Mouse (Mus musculus) lung, adult 18-20 months (tissue): ENCODE measurements around the gene Chuk.

ENCODE experiments used
- DNase-seq, 2 experiments: peaks; one replicate each; pipeline ENCODE4 v3.0.0; 2022; ENCODE audit warnings: mixed read lengths in 2 of 2

The Chuk gene

DNA sequence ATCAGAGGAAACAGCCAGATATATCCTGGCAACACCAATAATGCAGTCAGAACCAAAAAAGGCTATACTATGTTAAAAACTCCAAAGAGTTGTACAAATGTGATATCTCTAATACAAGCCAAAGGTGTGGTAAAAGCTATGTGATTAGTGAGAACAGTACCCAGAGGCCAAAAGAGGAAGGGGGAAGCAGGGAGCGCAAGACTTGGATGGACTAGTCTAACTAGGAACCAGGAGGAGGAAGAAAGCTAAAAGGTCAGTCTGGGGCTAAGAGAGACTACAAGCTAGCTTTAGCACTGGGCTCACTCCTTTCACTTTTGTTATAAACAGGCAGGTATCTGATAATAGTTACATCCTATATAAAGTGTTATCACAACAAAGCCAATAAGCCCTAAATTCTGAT, 2.9 kb downstream of the Chuk start:
- no peak for DNase-seq

DNA sequence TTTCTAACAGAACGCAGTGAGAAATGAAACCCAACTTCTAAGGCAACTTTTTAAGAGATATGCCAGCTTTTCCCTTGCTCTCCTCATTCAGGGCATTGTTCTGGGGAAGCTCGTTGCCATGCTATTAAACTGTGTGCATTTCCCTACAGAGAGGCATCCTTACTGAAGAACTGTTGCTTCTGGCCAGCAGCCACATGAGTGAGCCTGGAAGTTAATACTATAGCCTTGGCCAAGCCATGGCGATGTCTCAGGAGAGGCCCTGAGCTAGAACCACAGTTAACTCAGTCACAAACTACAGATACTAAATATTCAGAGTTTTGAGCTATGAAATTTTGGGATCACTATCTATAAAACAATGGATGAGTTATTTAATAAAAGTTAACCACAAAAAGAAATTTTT, 4.3 kb downstream of the Chuk start:
- DNase-seq = no peak

DNA sequence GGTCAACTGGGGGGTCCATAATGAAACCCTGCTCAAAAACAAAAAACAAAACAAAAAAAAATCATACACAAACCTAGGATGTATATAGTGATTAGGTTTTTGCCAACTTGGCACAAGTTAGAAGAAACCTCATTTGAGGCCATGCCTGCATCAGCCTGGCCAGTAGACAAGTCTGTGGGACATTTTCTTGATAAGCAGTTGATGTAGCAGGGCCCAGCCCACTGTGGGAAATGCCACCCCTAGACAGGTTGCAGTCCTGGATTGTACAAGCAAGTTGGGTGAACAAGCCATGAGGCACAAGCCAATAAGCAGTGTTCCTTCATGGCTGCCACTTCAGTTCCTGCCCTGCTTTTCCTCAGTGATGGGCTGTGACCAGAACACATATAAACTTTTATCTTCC, 6.4 kb downstream of the Chuk start:
- no peak for DNase-seq

DNA sequence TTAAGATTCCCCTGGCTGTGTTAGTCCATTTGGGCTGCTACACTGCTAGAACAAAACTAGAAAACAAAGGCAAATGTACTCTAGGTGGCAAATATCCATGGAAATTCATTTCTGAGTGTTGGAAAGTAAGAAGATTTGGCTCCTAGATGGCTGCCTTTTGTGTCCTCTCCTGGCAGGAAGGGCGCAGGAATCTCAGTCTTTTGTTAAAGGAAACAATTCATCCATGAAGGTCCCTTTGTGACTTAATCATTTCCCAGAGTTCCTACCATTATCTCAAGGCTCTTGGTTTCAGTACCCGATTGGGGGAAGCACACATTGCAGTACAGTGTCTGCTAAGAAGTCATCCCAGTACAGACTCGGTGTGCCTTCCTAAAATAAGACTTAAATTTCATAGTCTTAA, 21.0 kb downstream of the Chuk start:
- DNase-seq = no peak

DNA sequence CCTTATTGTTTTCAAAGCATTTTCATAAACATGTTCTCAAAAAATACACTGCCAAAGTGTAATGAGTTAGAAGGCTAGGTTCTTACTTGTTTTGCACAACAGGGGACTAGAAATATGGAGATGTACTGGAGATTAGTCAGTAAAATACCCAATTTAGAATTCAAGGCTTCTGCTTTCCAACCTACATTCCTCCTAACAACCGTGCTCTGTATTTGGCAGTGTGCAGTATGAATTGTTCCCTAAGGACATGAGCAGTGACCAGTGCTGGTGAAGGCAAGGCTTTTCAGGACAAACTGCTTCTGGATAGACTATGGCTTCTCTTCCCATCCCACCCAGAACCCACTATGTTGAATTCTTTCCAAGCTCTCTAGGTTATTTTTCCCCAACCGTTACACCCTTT, 26.4 kb downstream of the Chuk start:
- DNase-seq = no peak

DNA sequence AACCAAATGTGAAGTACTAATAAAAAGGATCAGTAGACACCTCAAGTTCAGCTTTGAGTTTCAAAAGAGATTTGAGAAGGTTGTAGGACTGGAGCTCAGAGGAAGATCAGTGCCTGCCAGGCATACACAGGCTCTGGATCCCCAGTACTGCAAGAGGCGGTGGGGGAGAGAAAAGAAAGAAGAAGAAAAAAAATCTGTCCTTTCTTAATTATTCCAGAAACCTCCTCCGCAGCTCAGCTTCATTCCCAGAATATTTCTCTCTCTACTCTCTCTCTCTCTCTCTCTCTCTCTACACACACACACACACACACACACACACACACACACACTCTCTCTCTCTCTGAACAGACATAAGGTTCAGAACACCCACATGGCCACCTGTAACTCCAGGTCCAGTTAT, 27.3 kb downstream of the Chuk start:
- no peak for DNase-seq

DNA sequence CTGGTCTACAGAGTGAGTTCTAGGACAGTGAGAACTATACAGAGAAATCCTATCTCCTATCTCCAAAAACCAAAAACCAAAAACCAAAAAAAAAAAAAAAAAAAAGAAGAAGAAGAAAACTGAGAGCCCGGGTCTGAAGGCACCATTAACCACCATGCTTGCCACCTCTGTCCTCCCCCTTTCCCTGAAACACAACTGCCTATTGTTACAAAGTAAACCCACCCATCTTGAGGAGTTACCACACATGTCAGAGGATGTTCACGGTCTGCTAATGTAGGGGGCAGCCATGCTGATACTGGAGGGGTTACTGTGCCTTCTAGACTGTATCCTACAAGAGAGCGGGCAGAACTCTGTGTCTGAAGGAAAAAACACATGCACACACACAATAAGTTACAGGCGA, 30.3 kb downstream of the Chuk start:
- no peak for DNase-seq

DNA sequence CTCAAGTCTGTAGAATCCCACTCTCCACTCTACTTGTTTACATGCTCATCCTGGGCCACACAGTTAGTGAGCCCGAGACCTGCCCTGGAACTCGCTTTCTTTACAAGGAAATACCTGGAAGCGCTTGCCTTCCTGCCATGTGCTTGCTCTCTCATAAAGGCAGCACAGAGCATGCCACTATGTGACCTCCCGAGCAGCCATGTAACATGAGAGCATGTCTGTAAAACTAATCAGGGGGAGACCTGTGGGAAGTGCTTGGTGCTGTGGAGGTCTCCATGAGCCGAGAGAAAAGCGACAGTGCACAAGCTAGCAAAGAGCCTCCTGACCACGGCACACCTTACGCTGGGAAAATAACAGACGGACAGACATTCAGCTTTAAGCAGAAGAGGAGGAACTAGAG, 30.8 kb downstream of the Chuk start:
- DNase-seq = no peak

DNA sequence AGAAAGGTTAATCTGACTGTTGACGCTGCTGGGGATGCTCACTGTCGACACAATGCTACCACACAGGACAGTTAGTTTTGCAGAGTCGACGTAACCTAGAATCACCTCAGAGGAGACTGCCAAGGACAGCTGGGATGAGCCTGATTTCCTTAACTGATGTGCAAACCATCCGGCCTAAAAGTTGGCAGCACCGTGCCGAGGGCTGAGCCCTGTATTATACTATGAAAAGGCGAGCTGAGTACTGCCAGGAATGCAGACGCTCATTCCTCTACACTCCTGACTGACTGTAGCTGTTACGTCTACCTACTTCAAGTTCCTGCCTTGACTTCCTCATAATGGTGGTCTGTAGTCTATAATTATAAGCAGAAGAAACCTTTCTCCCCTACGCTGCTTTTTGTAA, 32.3 kb downstream of the Chuk start:
- no peak for DNase-seq

DNA sequence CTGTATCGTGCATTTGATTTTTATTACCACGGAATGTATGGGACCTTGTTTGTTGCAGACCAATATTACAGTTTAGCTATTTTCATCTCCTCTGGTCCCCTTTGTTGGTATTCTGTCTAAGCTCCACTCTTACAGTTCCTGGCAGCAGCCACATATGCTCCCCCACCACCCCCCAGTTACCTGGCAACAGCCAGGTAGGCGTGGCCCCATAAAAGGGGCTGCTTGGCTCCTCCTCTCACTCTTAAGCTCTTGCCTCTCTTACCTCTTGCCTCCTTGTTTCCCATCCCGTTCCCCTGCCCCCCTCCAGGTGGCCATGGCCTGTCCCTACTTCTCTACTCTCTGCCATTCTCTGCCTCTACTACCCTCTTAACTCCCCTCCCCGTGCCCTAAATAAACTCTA, 36.1 kb downstream of the Chuk start:
- DNase-seq = no peak

DNA sequence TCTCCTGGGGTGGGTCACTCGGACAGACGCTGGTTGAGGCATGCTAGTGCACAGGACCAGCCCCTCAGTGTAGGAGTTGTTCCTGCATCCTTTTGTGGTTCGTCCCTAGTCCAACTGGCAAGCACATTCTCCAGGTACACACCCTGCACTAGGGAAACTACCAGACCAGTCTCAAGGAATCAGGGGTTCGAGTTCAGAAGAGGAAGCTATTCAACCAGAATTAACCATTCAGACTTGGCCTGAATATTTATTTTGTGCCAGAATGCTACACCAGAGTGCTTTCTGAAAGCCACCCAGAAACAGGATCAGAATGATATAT, 37.4 kb downstream of the Chuk start:
- DNase-seq = no peak

DNA sequence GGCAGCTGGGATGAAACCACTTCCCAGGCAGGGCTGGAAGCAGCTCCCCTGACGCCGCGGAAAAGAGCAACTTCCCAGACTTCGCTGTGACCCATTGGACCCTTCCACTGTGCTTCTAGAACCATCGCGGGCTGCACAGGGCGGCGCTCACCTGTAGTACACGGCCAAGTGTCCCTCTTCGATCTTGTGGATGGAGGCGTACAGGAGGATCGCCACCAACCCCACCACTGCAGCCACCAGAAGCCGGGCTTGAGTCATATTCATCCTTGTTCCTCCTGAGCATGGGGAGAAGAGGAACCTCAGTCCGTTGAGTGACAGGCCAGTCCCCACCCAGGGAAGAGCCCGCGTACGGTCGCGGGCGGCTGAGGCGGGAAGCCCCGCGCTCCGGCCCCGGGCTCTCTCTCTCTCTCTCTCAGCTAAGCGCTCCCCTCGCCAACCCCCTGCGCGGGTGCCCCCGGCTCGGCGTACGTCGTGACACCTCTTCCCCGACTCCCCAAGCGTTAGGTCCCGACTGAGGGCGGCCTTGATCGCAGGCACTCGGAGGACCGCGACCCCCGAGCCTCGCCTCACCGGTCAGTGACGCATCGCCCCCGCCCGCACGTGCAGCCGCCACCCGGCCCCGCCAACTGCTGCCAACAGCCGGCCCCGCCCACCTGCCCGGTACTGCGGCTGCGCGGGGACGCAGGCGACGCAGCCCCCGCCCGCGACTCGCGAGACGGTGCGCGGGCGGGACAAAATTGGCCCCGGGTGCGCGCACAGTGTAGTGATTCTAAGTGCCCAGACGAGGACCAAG, 38.0 kb downstream of the Chuk start, which contains the start of gene Erlin1:
Gene Erlin1, minus strand, starts transcription at position 665 of the 793 bp plus-strand sequence.
- peak; percentile 87 to 92 for DNase-seq

DNA sequence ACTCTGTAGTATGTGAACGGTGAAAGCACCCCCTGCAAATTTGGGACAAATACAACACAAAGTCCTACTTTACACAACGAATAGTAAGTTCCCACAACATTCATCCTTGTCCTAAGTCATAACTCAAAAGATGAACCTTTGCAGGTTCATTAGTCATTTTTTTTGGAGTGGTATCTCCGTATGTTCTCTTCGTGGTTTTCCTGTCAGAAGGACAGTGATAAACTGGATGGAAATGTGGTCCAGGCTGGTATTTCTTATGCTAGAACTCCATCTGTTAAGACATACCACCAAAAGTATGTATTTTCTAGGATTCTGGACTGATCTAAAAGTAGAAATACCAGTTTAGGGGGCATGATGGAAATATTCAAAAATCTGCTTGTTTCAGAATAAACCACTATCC, 39.0 kb downstream of the Chuk start:
- no peak for DNase-seq

DNA sequence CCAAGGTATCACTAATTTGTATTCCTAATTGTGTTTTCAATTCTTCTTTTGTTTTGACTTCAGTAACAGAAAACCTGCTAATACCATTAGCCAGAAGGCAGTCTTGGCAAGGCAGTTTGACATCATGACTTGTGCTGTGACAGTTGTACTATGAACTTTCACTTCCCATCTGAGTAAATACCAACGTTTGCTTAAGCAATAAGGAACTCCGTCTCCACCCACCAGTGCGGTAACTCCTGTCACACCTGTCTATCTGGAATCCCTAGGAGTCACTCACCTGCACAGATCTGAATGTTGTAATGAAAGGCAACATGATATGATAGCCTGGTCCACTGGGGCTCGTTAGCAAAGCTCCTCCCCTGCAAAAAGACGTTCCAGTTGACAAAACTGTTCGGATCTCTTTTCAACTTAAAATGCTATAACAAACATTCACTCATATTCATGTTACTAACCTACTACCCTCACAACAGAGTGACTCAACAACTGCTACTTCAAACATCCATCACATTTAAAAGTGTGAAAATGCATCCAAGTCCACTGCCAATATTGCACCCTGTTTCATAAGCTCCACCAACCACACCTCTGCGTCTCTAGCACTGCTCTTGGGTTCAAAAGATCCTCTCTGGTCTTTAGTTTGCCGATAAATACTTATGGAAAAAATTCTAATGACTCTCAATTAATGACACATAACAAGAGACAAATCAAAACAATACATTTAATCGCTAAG, 39.8 kb downstream of the Chuk start:
- peak in 1 of 2 experiments; percentile 27 for DNase-seq

DNA sequence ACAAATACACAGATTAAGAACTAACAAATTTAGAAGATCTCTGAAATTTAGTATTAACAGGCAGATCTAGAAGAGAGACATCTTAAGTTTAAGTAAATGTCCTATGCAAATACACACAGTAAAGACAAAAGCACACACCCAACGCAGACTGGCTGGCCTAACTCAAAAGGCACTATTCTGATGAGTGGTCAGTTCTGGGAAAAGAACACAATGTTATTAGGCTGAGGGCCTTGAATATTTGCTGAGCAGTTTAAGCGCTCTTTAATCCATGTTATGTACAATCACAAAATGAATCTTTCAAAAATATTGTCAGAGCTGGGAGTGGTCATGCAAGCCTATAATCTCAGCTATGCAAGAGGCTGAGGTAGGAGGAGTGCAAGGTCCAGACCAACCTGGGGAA, 42.5 kb downstream of the Chuk start:
- peak in 1 of 2 experiments; percentile 41 for DNase-seq

DNA sequence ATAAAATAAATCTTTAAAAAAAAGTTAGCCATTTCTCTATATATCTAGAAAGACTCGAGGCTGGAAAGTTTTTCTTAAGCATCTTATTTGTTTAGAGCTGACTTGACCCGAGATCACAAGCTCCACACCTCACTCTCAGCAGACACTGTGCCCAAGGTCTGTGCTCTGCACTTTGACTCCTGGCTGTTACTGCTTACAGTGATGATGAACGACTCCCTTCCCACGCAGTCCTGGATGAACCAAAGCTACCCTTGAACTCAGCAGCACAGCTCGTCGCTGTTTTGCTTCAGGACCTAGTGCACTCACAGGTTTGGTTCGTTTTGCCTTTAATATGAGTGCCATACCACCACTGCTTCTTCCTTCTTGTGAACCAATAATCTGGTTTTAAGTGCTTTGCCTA, 43.5 kb downstream of the Chuk start:
- no peak for DNase-seq

DNA sequence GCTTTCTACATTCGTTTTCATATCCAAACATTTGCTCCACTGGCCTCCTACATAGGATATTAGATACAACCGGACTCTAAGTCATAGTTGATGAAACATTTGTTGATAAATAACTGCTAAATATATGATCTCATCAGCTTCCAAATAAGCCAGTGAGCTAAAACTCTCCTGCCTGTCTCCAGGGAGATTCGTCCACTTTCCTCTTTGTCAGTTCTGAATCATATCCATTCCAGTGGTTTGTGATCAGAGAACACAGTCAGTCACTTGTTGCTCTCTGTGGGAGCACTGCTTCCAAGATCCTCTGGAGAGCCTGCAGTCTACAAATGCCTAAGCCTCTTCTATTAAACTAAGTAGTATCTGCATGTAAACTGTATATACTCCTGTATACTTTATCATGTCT, 47.1 kb downstream of the Chuk start:
- DNase-seq = no peak

DNA sequence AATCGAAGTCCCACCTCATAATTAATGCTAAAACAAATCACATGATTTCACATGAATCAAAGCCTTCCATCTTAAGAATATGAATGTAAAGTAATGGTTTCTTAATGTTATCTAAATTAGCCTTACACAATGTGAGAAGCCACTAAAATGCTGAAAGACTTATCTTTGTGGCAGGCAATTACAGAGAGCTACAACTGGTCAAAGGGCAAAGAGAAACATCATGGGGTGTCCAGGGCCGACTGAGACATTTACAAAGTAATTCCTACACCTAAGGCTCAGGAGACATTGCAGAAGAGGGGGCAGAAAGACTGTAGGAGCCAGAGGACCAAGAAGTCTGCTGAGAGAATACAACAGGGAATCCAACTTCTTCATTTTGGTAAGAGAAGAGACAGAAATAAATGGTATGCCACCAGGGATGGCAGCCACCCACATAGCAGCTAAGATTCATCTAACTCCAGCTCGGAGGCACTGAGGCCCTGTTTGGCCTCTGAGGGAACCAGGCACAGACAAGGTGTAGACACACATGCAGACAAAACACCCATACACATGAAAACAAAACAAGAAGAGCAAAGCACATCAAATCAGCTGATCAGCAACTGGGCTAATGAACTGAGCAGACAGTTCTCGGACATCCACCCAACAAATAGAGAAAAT, 52.0 kb downstream of the Chuk start:
- no peak for DNase-seq

DNA sequence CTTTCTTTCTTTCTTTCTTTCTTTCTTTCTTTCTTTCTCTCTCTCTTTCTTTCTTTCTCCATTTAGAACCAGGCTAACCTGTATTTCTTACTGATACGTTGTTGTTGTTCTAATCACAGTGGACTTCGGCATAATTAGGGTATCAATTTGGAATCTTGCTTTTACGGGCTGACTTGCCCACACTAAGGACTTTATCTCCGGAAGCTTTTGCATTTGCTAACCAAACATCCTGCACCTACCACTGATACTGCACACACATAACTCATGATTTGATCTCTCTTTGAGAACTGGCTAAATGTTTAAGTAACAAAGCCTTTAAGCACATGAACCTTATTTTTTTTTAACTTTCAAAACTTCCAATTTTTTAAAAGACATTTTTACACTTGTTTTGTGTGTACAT, 56.9 kb downstream of the Chuk start:
- no peak for DNase-seq

DNA sequence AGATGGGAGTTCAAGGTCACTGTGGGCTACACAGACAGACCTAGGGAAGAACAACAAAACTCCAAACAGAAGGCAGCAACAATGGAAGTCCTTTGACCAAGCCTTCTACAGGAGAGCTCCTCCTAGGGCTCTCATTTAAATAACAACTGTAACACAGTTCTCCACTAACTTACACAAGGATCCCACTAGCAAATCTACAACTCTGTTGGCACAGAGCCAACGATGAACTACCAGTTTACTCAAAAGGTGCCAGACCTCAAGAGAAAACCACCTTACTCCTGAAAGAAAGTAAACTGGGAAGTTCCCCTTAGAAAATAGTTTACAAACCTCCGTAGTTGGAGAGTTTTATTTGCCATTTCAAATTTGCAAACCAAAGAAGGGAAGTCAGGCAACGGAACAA, 58.0 kb downstream of the Chuk start:
- no peak for DNase-seq

DNA sequence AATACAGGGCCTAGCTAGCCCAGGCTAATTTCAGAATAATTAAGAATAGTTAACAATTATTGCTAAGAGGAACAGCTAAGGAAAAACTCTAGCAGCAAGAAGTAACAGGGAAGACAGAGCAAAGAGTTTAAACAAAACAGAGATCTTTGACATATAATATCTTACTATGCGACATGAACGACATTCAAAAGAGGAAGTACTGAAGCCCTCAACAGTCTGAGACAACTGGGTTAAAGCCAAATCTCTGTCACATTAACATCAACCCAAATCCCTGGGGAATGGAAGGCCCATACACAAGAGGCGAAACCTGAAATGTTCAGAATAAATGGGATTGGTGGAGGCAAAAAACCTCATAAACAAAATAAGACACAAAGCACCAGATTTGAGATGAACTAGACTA, 61.4 kb downstream of the Chuk start:
- DNase-seq = no peak

DNA sequence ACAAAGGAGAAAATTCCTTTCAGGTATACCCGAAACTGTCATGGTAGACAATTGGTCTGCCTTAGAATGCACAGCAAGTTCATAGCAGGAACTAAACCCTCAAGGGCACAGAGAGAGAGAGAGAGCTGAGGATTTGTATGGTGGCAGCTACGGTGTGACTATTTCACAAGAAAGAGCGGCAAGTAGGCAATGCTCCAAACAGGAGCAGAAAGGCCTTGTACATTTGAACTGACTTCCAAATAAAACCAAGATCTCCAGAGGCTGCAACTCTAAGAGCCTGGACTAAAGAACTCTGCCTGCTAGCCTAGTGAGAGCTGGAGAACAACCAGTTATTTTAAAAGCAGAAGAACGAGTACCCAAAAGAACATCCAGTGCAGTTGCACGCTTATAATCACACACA, 65.2 kb downstream of the Chuk start:
- no peak for DNase-seq

DNA sequence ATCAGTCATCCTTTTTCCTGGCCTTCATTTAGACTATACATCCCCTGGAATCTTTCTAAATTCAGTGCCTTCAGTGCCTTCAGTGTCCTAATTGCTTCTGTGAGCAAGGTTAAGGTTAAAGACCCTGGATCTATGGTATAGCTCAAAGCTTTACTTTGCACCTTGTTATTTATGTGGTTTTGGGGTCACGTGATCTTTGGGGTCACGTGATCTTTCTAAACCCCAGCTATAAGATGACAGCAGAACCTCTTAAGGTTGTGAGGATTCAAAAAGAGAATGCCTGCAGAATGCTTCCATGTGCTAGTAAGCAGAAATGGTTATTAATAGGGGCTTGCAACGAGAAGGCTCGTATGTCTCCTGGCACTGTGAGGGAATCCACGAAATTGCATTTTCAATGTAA, 73.9 kb downstream of the Chuk start:
- DNase-seq = no peak

DNA sequence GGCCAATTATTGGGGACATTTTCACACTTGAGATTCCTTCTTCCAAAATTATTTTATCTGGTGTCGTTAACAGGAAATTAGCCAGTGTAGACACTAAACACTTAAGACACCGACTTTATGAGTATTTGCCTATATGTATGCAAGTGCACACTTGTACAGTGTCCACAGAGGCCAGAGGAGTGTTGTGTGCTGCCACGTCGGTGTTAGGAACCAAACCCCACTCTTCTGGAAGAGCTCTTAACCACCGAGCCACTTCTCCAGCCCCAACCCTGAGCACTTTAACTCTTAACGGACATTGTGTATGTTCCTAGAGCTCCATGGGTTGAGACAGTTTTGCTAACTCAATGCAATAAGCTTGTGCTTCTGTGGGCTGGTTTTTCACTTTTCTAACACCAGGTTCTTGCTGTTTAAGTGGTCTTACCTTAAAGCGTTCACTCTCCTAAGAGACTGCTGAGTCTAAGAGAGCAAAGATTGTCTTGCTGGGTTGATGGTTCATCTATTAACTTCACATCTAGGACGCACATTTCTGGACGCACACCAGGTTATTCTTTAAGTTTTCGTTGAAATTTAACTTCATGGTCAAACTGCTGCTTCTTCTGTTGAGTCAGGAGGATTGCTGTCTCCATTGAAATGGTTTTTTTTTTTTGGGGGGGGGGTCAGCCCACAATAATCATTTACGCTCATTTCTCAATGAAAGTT, 75.1 kb downstream of the Chuk start:
- DNase-seq = no peak
